Mouse (Mus musculus) heart, embryonic 12.5 days (tissue): Measurements from ENCODE around the gene Fmc1. TPM values are rescaled to one million over a fixed set of nuclear protein-coding genes. Genes with fewer than 3 reads are reported as not detected.
"Not testable (repeated sequence)": the region's sequence is repeated elsewhere in the genome, so short reads cannot be mapped to it uniquely, and the experiment has no call there.

ENCODE experiments used
- ATAC-seq: fragments of 200-750 bp; cut with Nextera tagmentation; 2 replicates; pipeline ENCODE4 v1.8.0; 2017; ENCODE audit warnings: moderate TSS enrichment, moderate library complexity; ENCODE audit not compliant: insufficient number of reproducible peaks, low FRiP score
- H3K27ac ChIP-seq: fragments of 300-500 bp; sonication (generic); 2 replicates; pipeline ENCODE4 v1.5.1; 2016; ENCODE audit warnings: mild to moderate bottlenecking, moderate library complexity; ENCODE audit not compliant: poor library complexity, severe bottlenecking
- H3K27me3 ChIP-seq: fragments of 300-500 bp; sonication (generic); replicated peaks from 2 replicates; pipeline ENCODE4 v1.6.1; 2016; ENCODE audit warnings: mild to moderate bottlenecking, moderate library complexity
- H3K36me3 ChIP-seq: fragments of 300-500 bp; sonication (generic); 2 replicates; pipeline ENCODE4 v1.6.1; 2016; ENCODE audit warnings: mild to moderate bottlenecking, moderate library complexity
- H3K4me1 ChIP-seq: fragments of 300-500 bp; sonication (generic); replicated peaks from 2 replicates; pipeline ENCODE4 v1.6.1; 2016; ENCODE audit warnings: mild to moderate bottlenecking
- H3K4me2 ChIP-seq: fragments of 300-500 bp; sonication (generic); 2 replicates; pipeline ENCODE4 v1.6.1; 2016; ENCODE audit warnings: mild to moderate bottlenecking, moderate library complexity
- H3K4me3 ChIP-seq: fragments of 300-500 bp; sonication (generic); 2 replicates; pipeline ENCODE4 v1.5.1; 2016; ENCODE audit warnings: mild to moderate bottlenecking
- H3K9ac ChIP-seq: fragments of 300-500 bp; sonication (generic); 2 replicates; pipeline ENCODE4 v1.6.1; 2016; ENCODE audit warnings: mild to moderate bottlenecking, moderate library complexity
- H3K9me3 ChIP-seq: fragments of 300-500 bp; sonication (generic); replicated peaks from 2 replicates; pipeline ENCODE4 v1.6.1; 2016; ENCODE audit warnings: mild to moderate bottlenecking, moderate library complexity
- WGBS: fragments of 180-500 bp; shearing (Covaris S2); methylation state at CpG from one replicate; pipeline ENCODE4 v1.1.7; 2016; 5-methylcytosine and 5-hydroxymethylcytosine counted together
- polyA plus RNA-seq: library from polyadenylated mRNA; unstranded; fragments of >200 nt; fragmentation: Nextera tagmentation; extraction: Ambion mirVana; gene quantifications from 2 replicates; pipeline ENCODE4 v1.2.1, GENCODE M21; 2016

Gene Fmc1
- polyA plus RNA-seq, 1 experiment from 2014 or later, result 217 TPM

GRCm38 (mm10) chr6:38535366-38535690 is 2.0 kb downstream of the Fmc1 start:
- H3K27me3 ChIP-seq, result no peaks in the 10 kb centered on the region
- H3K36me3 ChIP-seq, result peaks cover 14% of the 10 kb centered on the region
- H3K4me2 ChIP-seq, result peak overlapping the region; percentile 83
- peak overlapping the region; percentile 98 for H3K27ac ChIP-seq
- peak overlapping the region; percentile 96 for H3K9ac ChIP-seq
- no peaks in the 10 kb centered on the region for H3K9me3 ChIP-seq
- WGBS, result 3% methylated on average over 9 of the region's 9 CpGs
- peaks cover 9% of the 10 kb centered on the region for H3K4me1 ChIP-seq
- no peak for ATAC-seq
- H3K4me3 ChIP-seq, result peak overlapping the region; percentile 88

GRCm38 (mm10) chr6:38535788-38536187 is 2.5 kb downstream of the Fmc1 start:
- no peak overlapping the region for H3K27ac ChIP-seq
- ATAC-seq, result no peak

GRCm38 (mm10) chr6:38544141-38544540 is 10.8 kb downstream of the Fmc1 start:
- H3K9ac ChIP-seq, ATAC-seq, H3K4me1 ChIP-seq, H3K4me3 ChIP-seq, H3K27me3 ChIP-seq, H3K27ac ChIP-seq, H3K9me3 ChIP-seq, H3K4me2 ChIP-seq: not testable (repeated sequence)
- WGBS, result 92% methylated on average over 5 of the region's 5 CpGs
- H3K36me3 ChIP-seq, result peaks cover 15% of the 10 kb centered on the region

More at GRCm38 (mm10) chr6:38535788-38536187, 2.5 kb downstream of the Fmc1 start:
- H3K9ac ChIP-seq, result no peak overlapping the region
- H3K4me2 ChIP-seq, result peak overlapping the region; percentile 83
- WGBS, result 94% methylated on average over 1 of the region's 1 CpGs
- peaks cover 9% of the 10 kb centered on the region for H3K4me1 ChIP-seq
- no peaks in the 10 kb centered on the region for H3K27me3 ChIP-seq
- peak overlapping the region; percentile 88 for H3K4me3 ChIP-seq
- H3K36me3 ChIP-seq, result peaks cover 17% of the 10 kb centered on the region
- no peaks in the 10 kb centered on the region for H3K9me3 ChIP-seq

DNA sequence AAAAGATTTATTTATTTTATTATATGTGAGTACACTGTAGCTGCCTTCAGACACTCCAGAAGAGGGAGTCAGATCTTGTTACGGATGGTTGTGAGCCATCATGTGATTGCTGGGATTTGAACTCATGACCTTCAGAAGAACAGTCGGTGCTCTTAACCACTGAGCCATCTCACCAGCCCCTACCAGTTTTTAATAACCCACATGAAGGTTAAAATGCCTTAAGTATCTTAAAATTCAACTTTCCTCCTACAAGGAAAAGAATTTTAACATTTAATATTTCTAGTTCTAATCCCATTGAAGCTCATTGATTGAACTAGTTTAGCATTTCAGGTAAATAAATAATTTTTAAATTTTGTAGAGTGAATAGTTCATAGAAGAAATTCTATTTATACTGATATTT is 13.7 kb downstream of the Fmc1 start:
- ATAC-seq, H3K9ac ChIP-seq, H3K27ac ChIP-seq, H3K36me3 ChIP-seq, H3K9me3 ChIP-seq, H3K4me2 ChIP-seq, H3K4me3 ChIP-seq, H3K27me3 ChIP-seq: not testable (repeated sequence)
- H3K4me1 ChIP-seq, result peaks cover 14% of the 10 kb centered on the region
- 87% methylated on average over 2 of the region's 2 CpGs for WGBS

- H3K4me1 ChIP-seq, result peaks cover 14% of the 10 kb centered on the region
- H3K27me3 ChIP-seq, result no peaks in the 10 kb centered on the region
- no peaks in the 10 kb centered on the region for H3K9me3 ChIP-seq
- H3K36me3 ChIP-seq, result no peaks in the 10 kb centered on the region
- ATAC-seq, result no peak
- WGBS, result 46% methylated on average over 1 of the region's 1 CpGs
- H3K9ac ChIP-seq, result no peak overlapping the region
- H3K4me2 ChIP-seq, result no peak overlapping the region; the same call in 1 of the 2 replicates
- H3K4me3 ChIP-seq, result no peak overlapping the region
- H3K27ac ChIP-seq, result peak overlapping the region; percentile 74
Observed at GRCm38 (mm10) chr6:38547707-38548106, 14.4 kb downstream of the Fmc1 start.

DNA sequence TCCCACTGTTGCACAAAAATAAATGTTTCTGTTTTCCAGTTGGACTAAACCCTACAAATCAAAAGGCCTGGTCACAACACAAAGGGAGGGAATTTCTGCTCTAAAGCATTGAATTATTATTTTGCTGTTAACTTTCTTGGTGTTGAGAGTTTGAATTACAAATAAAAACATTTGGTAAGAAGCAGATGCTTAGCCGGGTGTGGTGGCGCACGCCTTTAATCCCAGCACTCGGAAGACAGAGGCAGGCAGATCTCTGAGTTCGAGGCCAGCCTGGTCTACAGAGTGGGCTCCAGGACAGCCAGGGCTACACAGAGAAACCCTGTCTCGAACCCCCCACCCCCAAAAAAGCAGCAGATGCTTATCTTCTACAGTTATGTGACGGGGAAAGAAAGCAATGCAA is 15.3 kb downstream of the Fmc1 start:
- not testable (repeated sequence) for H3K36me3 ChIP-seq, H3K4me3 ChIP-seq, H3K9me3 ChIP-seq, H3K4me2 ChIP-seq, ATAC-seq, H3K27ac ChIP-seq, H3K27me3 ChIP-seq, H3K9ac ChIP-seq
- peaks cover 14% of the 10 kb centered on the region for H3K4me1 ChIP-seq
- WGBS, result 93% methylated on average over 7 of the region's 7 CpGs

- H3K4me3 ChIP-seq, result peak overlapping the region; percentile 76; the same call in 1 of the 2 replicates
- H3K4me2 ChIP-seq, result peak overlapping the region; percentile 54
- not testable (repeated sequence) for ATAC-seq, H3K36me3 ChIP-seq, H3K9me3 ChIP-seq, H3K27me3 ChIP-seq
- 81% methylated on average over 6 of the region's 6 CpGs for WGBS
- H3K4me1 ChIP-seq, result peaks cover 22% of the 10 kb centered on the region
- peak overlapping the region; percentile 100 for H3K27ac ChIP-seq
- peak overlapping the region; percentile 62 for H3K9ac ChIP-seq
Observed at GRCm38 (mm10) chr6:38549840-38550239, 16.5 kb downstream of the Fmc1 start.

- ATAC-seq, result peak; percentile 52
- WGBS, result 7% methylated on average over 28 of the region's 28 CpGs
- Histone ChIP-seq H3K4me1 (peaks cover 22% of the 10 kb centered on the region), H3K27ac (peak overlapping the region; percentile 100), H3K27me3 (no peaks in the 10 kb centered on the region), H3K9me3 (no peaks in the 10 kb centered on the region), H3K4me2 (peak overlapping the region; percentile 74), H3K36me3 (0 out of 2 replicates have a peak, but pooled peaks cover 4% of the 10 kb centered on the region), H3K4me3 (peak overlapping the region; percentile 76), H3K9ac (peak overlapping the region; percentile 90)
Observed at GRCm38 (mm10) chr6:38550250-38551061, 17.2 kb downstream of the Fmc1 start.

DNA sequence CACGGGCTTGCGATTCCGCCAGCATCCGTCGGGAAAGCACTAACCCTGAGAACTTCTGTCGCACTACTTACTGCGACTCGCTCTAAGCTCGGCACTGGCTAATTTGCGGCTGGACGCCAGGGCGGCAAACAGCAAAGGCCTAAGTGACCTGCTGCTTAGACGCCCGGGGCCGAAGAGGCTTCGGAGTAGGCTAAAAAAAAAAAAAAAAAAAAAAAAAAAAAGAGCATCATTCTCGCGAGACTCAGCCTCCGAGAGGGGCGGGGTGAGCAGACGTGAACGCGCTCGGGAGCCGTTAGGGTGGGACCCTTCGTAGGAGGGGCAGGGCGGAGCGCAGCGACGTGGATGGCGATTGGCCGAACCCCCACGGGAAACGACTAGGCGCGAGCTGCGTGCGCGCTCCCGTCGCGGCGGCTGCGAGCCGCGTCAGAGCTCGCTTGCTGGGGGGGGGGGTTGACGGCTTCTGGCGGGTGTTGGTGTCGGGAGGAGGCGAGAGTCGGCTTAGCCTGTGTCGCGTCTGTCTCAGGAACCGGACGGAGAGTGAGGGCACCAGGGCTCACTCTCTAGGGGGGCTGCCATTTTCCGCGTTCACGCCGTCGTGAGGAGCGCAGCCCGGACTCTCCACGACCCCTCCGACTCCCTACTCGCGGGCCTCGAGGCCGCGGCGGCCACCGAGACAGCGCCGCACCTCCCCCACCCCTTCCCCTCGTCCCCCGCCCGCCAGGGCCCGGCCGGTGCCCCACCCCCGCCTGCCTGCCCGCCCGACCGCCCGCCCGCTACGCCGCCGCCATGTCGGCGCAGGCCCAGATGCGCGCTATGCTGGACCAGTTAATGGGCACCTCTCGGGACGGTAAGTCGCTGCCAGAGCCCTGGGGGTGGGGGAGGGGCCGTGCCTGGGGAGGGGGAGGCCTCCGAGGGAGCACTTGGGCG is 18.0 kb downstream of the Fmc1 start, which contains the start of gene Luc7l2:
Gene Luc7l2, plus strand, starts transcription at position 273 of the 927 bp plus-strand sequence.
- H3K4me1 ChIP-seq, result peaks cover 27% of the 10 kb centered on the region
- under 1% methylated on average over 98 of the region's 98 CpGs for WGBS
- H3K4me3 ChIP-seq, result peak within 1 kb of the TSS; percentile 76
- ATAC-seq, result peak; percentile 94
- peak within 1 kb of the TSS; percentile 92 for H3K9ac ChIP-seq
- H3K27me3 ChIP-seq, result no peaks in the 10 kb centered on the region
- no peaks in the 10 kb centered on the region for H3K9me3 ChIP-seq
- peak within 1 kb of the TSS; percentile 100 for H3K27ac ChIP-seq
- 0 out of 2 replicates have a peak, but pooled peaks cover 4% of the 10 kb centered on the region for H3K36me3 ChIP-seq
- peak within 1 kb of the TSS; percentile 74 for H3K4me2 ChIP-seq

DNA sequence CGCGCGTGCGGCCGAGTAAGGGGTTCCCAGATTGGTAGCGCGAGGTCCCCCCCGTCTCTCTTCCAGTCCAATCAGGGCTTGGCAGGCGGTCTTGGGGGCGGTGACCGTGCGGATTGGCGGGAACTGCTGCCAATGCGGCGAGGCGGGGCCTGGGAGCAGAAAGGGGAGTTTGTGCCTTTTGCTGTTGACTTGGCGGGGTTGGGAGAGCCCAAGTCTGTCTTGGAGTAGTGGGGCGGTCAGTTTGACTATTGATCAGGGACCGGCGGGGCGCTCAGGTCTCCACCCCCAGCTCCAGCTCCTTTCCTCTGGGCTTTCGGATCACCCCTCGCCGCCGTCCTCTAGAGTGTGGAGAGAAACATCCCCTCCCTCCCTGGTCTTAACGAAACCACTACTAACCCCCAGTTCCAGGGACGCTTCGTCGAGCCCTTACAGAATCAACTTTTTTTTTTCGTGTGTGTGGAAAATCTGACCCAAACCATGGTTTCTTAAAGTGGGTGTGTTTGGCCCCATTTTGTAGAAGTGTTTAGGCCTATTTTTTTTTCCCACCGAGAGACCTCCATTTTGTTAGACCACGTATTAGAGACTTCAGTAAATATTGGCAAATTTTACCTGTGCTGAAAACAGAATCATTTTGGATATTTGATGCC is 18.8 kb downstream of the Fmc1 start:
- 0 out of 2 replicates have a peak, but pooled peaks cover 4% of the 10 kb centered on the region for H3K36me3 ChIP-seq
- peak overlapping the region; percentile 92 for H3K9ac ChIP-seq
- under 1% methylated on average over 32 of the region's 32 CpGs for WGBS
- H3K4me2 ChIP-seq, result peak overlapping the region; percentile 59
- H3K9me3 ChIP-seq, result no peaks in the 10 kb centered on the region
- H3K4me3 ChIP-seq, result peak overlapping the region; percentile 76
- peak overlapping the region; percentile 99 for H3K27ac ChIP-seq
- peak; percentile 92 for ATAC-seq
- peaks cover 28% of the 10 kb centered on the region for H3K4me1 ChIP-seq
- H3K27me3 ChIP-seq, result no peaks in the 10 kb centered on the region
